Mouse (Mus musculus): ENCODE results near the gene Angpt4.

- TF ChIP-seq CTCF (IDR thresholded peaks at IDR 0.05; ENCODE audit: borderline replicate concordance, control insufficient read depth, extremely low read depth, insufficient read depth, low read length, poor library complexity) (no peak), POLR2A (IDR thresholded peaks at IDR 0.05; ENCODE audit: control insufficient read depth, extremely low read depth, insufficient read depth, low read length, poor library complexity) (peak; percentile 33; the same call in 1 of the 2 replicates)
Observed at GRCm38 (mm10) chr2:151970191-151971172, 59.5 kb downstream of the Angpt4 start.

Measured in thymus, adult 2 months (tissue).